Mouse (Mus musculus): ENCODE data around the gene Nfib.

GRCm38 (mm10) chr4:82592086-82593030 is 113.2 kb downstream of the Nfib start:
- TF ChIP-seq POLR2A (IDR thresholded peaks at IDR 0.05; ENCODE audit: control insufficient read depth, extremely low read depth, insufficient read depth, low read length, poor library complexity) (no peak), CTCF (IDR thresholded peaks at IDR 0.05; ENCODE audit: borderline replicate concordance, control insufficient read depth, extremely low read depth, insufficient read depth, low read length, poor library complexity) (no peak)

Data from thymus, adult 2 months (tissue).